Mouse (Mus musculus): Measurements from ENCODE around the gene Reep1. TPM values are rescaled to one million over a fixed set of nuclear protein-coding genes. Genes with fewer than 3 reads are reported as not detected.
A peak's percentile ranks its signal among the peaks of the same experiment; 100 is the strongest.

Reep1 gene
- polyA plus RNA-seq, 1 experiment from 2014 or later = 18.0 TPM

DNA sequence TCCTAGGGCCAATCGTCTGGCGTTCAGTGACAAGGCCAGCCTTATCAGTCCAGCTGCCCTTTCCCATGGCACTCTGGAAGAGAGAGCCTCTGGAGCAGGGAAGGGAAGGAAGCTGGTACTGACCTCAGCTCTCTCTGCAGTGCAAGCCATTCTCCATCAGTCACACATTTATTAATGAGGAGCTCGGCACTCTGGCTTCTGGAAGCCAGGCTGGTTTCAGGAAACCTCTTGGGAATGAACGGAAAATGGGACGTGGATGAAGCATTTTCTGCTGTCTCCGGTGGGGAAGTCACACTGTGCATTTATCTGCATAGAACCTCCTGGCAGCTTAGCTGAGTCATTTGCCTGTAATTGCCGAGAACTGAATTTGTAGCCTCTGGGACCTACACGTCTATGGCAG lies 29.8 kb downstream of the Reep1 start:
- peaks cover 27% of the 10 kb centered on the region for H3K4me1 ChIP-seq (replicated peaks)
- H3K4me2 ChIP-seq = no peak overlapping the region
- H3K27me3 ChIP-seq = no peaks in the 10 kb centered on the region
- H3K36me3 ChIP-seq = no peaks in the 10 kb centered on the region
- no peak for ATAC-seq (replicated peaks; ENCODE audit: insufficient number of reproducible peaks, insufficient read depth, low FRiP score, low read depth)
- no peak overlapping the region for H3K4me3 ChIP-seq
- H3K9ac ChIP-seq = no peak overlapping the region
- H3K9me3 ChIP-seq (replicated peaks) = no peaks in the 10 kb centered on the region
- WGBS = 33% methylated on average over 8 of the region's 8 CpGs
- no peak overlapping the region for H3K27ac ChIP-seq

DNA sequence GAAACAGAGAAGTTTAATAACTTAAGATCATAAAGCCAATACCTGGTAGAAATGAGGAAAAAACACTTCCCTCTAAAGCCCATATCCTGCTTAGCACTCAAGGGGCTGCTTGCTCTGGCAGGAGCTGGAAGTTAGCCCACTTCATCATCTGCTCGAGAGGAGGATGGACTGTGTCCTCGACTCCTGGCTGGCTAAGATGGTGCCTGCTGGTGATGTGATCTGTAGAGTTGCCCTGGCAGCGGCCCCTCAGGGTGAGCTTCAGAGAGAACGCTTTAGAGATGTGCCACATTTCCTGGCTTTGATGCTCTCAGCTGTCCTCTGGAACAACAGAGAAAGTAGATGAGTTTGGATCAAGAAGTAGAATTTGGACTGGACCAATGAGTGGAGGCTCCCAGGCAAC lies 31.2 kb downstream of the Reep1 start:
- no peak overlapping the region for H3K27ac ChIP-seq
- no peaks in the 10 kb centered on the region for H3K36me3 ChIP-seq
- no peaks in the 10 kb centered on the region for H3K9me3 ChIP-seq (replicated peaks)
- 64% methylated on average over 4 of the region's 4 CpGs for WGBS
- no peak for ATAC-seq (replicated peaks; ENCODE audit: insufficient number of reproducible peaks, insufficient read depth, low FRiP score, low read depth)
- H3K4me2 ChIP-seq = no peak overlapping the region
- no peaks in the 10 kb centered on the region for H3K27me3 ChIP-seq
- no peak overlapping the region for H3K4me3 ChIP-seq
- peaks cover 27% of the 10 kb centered on the region for H3K4me1 ChIP-seq (replicated peaks)
- H3K9ac ChIP-seq = no peak overlapping the region

DNA sequence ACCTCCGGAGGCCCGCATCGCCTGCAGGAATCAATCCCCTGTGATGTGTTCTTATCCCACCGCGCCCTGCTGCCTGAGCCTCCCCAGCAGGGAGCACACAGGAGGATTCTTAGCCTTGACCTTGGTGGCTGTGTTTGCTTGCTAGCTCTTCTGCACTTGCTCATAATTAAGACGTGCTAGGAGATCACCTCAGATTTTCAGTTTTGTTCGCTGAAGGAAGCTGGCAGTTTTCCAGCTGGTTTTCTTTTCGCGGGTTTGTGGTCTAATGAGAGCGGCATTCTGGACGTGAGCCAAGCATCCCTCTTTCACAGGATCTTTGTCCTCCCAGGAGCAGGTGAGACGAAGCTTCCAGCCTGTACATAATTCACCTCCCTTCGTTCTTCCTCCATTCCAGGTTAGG lies 33.6 kb downstream of the Reep1 start:
- no peaks in the 10 kb centered on the region for H3K36me3 ChIP-seq
- peaks cover 18% of the 10 kb centered on the region for H3K4me1 ChIP-seq (replicated peaks)
- ATAC-seq (replicated peaks; ENCODE audit: insufficient number of reproducible peaks, insufficient read depth, low FRiP score, low read depth) = no peak
- no peaks in the 10 kb centered on the region for H3K27me3 ChIP-seq
- no peak overlapping the region for H3K4me2 ChIP-seq
- H3K9ac ChIP-seq = no peak overlapping the region
- WGBS = 46% methylated on average over 13 of the region's 13 CpGs
- no peaks in the 10 kb centered on the region for H3K9me3 ChIP-seq (replicated peaks)
- H3K4me3 ChIP-seq = no peak overlapping the region
- no peak overlapping the region for H3K27ac ChIP-seq

DNA sequence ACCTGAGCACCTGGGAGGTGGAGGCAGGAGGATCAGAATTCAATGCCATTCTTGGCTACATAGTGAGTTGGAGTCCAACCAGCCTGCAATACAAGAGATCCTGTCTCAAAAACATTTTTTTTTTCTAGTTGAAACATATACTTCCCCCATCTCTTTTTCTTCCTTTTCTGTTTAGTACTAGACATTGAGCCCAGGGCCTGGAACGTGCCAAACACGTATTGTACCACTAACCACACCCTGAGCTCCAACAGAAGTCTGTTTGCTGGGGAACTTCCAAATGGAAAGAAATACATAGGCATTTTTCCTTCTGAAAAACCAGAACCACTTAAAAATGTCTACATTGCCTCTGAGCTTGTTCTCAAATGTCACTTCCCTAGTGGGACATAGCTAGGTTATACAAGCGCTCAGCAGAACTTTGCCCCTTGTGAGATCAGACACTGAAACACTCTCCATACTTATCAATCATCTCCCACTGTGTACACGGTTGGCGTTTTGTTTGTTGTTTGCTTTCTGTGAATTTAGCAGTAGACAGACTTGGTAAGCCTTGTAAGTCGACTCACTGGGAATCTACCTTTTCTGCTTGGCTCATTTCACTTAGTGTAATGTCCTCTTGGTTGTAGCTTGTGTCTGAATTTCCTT lies 34.8 kb downstream of the Reep1 start:
- 76% methylated on average over 6 of the region's 6 CpGs for WGBS
- H3K9ac ChIP-seq = no peak overlapping the region
- H3K4me1 ChIP-seq (replicated peaks) = peaks cover 13% of the 10 kb centered on the region
- no peak overlapping the region for H3K4me2 ChIP-seq
- no peak for ATAC-seq (replicated peaks; ENCODE audit: insufficient number of reproducible peaks, insufficient read depth, low FRiP score, low read depth)
- H3K27me3 ChIP-seq = no peaks in the 10 kb centered on the region
- no peak overlapping the region for H3K4me3 ChIP-seq
- H3K36me3 ChIP-seq = no peaks in the 10 kb centered on the region
- no peaks in the 10 kb centered on the region for H3K9me3 ChIP-seq (replicated peaks)
- H3K27ac ChIP-seq = no peak overlapping the region

GRCm38 (mm10) chr6:71744934-71745333 lies 37.6 kb downstream of the Reep1 start:
- Histone ChIP-seq H3K9me3 (replicated peaks) (no peaks in the 10 kb centered on the region), H3K4me1 (replicated peaks) (0 out of 2 replicates have a peak, but pooled peaks cover 7% of the 10 kb centered on the region), H3K4me2 (no peak overlapping the region), H3K4me3 (no peak overlapping the region), H3K9ac (no peak overlapping the region), H3K27me3 (no peaks in the 10 kb centered on the region), H3K27ac (no peak overlapping the region), H3K36me3 (no peaks in the 10 kb centered on the region)
- 74% methylated on average over 6 of the region's 6 CpGs for WGBS
- ATAC-seq (replicated peaks; ENCODE audit: insufficient number of reproducible peaks, insufficient read depth, low FRiP score, low read depth) = no peak

- WGBS = 83% methylated on average over 9 of the region's 9 CpGs
- ATAC-seq (replicated peaks; ENCODE audit: insufficient number of reproducible peaks, insufficient read depth, low FRiP score, low read depth) = no peak
Measured at GRCm38 (mm10) chr6:71745482-71746234, 38.3 kb downstream of the Reep1 start.

GRCm38 (mm10) chr6:71746246-71746645 lies 38.9 kb downstream of the Reep1 start:
- WGBS = 45% methylated on average over 1 of the region's 1 CpGs
- Histone ChIP-seq H3K27ac (no peak overlapping the region), H3K27me3 (no peaks in the 10 kb centered on the region), H3K9ac (no peak overlapping the region), H3K4me3 (no peak overlapping the region), H3K4me1 (replicated peaks) (peaks cover 6% of the 10 kb centered on the region), H3K9me3 (replicated peaks) (no peaks in the 10 kb centered on the region), H3K36me3 (no peaks in the 10 kb centered on the region), H3K4me2 (no peak overlapping the region)
- no peak for ATAC-seq (replicated peaks; ENCODE audit: insufficient number of reproducible peaks, insufficient read depth, low FRiP score, low read depth)

More at GRCm38 (mm10) chr6:71745482-71746234, 38.3 kb downstream of the Reep1 start:
- Histone ChIP-seq H3K9ac (no peak overlapping the region), H3K4me3 (no peak overlapping the region), H3K27me3 (no peaks in the 10 kb centered on the region), H3K4me2 (no peak overlapping the region), H3K36me3 (no peaks in the 10 kb centered on the region), H3K27ac (no peak overlapping the region), H3K4me1 (replicated peaks) (0 out of 2 replicates have a peak, but pooled peaks cover 7% of the 10 kb centered on the region), H3K9me3 (replicated peaks) (no peaks in the 10 kb centered on the region)

- 74% methylated on average over 8 of the region's 8 CpGs for WGBS
- H3K4me1 ChIP-seq (replicated peaks) = peaks cover 12% of the 10 kb centered on the region
- no peak overlapping the region for H3K9ac ChIP-seq
- no peak overlapping the region for H3K27ac ChIP-seq
- no peak for ATAC-seq (replicated peaks; ENCODE audit: insufficient number of reproducible peaks, insufficient read depth, low FRiP score, low read depth)
- H3K4me2 ChIP-seq = no peak overlapping the region
- H3K9me3 ChIP-seq (replicated peaks) = no peaks in the 10 kb centered on the region
- H3K27me3 ChIP-seq = no peaks in the 10 kb centered on the region
- no peaks in the 10 kb centered on the region for H3K36me3 ChIP-seq
- H3K4me3 ChIP-seq = no peak overlapping the region
Measured at GRCm38 (mm10) chr6:71746846-71747245, 39.5 kb downstream of the Reep1 start.

DNA sequence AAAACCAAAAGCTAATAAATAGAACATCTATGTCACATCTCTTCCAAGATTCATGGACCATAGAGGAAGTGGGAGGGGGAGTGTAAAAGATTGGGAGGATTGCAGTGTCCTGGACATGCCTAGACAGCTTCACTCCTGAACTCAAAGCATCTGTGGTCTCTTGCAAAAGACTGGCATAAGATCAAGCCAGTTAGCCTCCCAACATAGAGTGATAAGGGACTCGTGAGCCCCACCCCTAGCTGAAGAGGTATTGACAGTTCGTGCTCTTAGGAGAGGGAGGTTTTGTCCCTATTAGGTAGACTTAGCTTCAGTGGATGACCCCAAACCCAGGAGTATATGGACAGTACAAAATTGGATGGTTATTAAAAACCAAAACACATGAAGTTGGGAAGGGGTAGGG lies 44.2 kb downstream of the Reep1 start:
- WGBS = 44% methylated on average over 2 of the region's 2 CpGs
- no peak overlapping the region for H3K4me3 ChIP-seq
- H3K36me3 ChIP-seq = no peaks in the 10 kb centered on the region
- H3K9ac ChIP-seq = no peak overlapping the region
- H3K4me2 ChIP-seq = no peak overlapping the region
- H3K27ac ChIP-seq = no peak overlapping the region
- no peaks in the 10 kb centered on the region for H3K27me3 ChIP-seq
- ATAC-seq (replicated peaks; ENCODE audit: insufficient number of reproducible peaks, insufficient read depth, low FRiP score, low read depth) = no peak
- H3K9me3 ChIP-seq (replicated peaks) = no peaks in the 10 kb centered on the region
- peaks cover 26% of the 10 kb centered on the region for H3K4me1 ChIP-seq (replicated peaks)

- Histone ChIP-seq H3K36me3 (no peaks in the 10 kb centered on the region), H3K27ac (no peak overlapping the region), H3K9me3 (replicated peaks) (no peaks in the 10 kb centered on the region), H3K4me2 (no peak overlapping the region), H3K4me3 (no peak overlapping the region), H3K9ac (no peak overlapping the region), H3K27me3 (no peaks in the 10 kb centered on the region), H3K4me1 (replicated peaks) (peaks cover 39% of the 10 kb centered on the region)
- ATAC-seq (replicated peaks; ENCODE audit: insufficient number of reproducible peaks, insufficient read depth, low FRiP score, low read depth) = no peak
- 16% methylated on average over 7 of the region's 7 CpGs for WGBS
Measured at GRCm38 (mm10) chr6:71752791-71753464, 45.6 kb downstream of the Reep1 start.

- 36% methylated on average over 10 of the region's 10 CpGs for WGBS
- Histone ChIP-seq H3K4me3 (no peak overlapping the region), H3K9ac (peak overlapping the region; percentile 7; the same call in 1 of the 2 replicates)
Measured at GRCm38 (mm10) chr6:71757039-71757894, 49.9 kb downstream of the Reep1 start.

More at GRCm38 (mm10) chr6:71757039-71757894, 49.9 kb downstream of the Reep1 start:
- no peaks in the 10 kb centered on the region for H3K27me3 ChIP-seq
- no peaks in the 10 kb centered on the region for H3K36me3 ChIP-seq
- H3K27ac ChIP-seq = peak overlapping the region; percentile 89
- ATAC-seq (replicated peaks; ENCODE audit: insufficient number of reproducible peaks, insufficient read depth, low FRiP score, low read depth) = peak; percentile 90
- no peaks in the 10 kb centered on the region for H3K9me3 ChIP-seq (replicated peaks)
- peak overlapping the region; percentile 41 for H3K4me2 ChIP-seq
- H3K4me1 ChIP-seq (replicated peaks) = peaks cover 31% of the 10 kb centered on the region

All from heart, embryonic 15.5 days (tissue).